Mouse (Mus musculus) brown adipose tissue, adult 24 weeks (tissue): ENCODE results near the gene Pcif1. TPM values are rescaled to one million over a fixed set of nuclear protein-coding genes. Genes with fewer than 3 reads are reported as not detected.

Experiments used
- H3K27ac ChIP-seq: fragments of 200-500 bp; replicated peaks from 2 replicates; pipeline ENCODE4 v1.5.1; 2012; ENCODE audit warnings: low read depth, mild to moderate bottlenecking, low read length
- H3K4me1 ChIP-seq: fragments of 200-500 bp; 2 replicates; pipeline ENCODE4 v1.6.1; 2012; ENCODE audit warnings: low read length, mixed read lengths; ENCODE audit not compliant: control insufficient read depth, insufficient read depth, insufficient read length
- H3K4me3 ChIP-seq: fragments of 200-500 bp; 2 replicates; pipeline ENCODE4 v1.5.1; 2012; ENCODE audit warnings: low read depth, mild to moderate bottlenecking, low read length, moderate library complexity; ENCODE audit not compliant: insufficient read depth
- polyA plus RNA-seq: library from polyadenylated mRNA; stranded (reverse); fragments of >200 nt; gene quantifications from 2 replicates; pipeline ENCODE4 v1.2.4, GENCODE M21; 2012; ENCODE audit not compliant: missing spikeins, insufficient read depth, insufficient read length

Pcif1 gene
- polyA plus RNA-seq, 1 experiment = 25.6 TPM

DNA sequence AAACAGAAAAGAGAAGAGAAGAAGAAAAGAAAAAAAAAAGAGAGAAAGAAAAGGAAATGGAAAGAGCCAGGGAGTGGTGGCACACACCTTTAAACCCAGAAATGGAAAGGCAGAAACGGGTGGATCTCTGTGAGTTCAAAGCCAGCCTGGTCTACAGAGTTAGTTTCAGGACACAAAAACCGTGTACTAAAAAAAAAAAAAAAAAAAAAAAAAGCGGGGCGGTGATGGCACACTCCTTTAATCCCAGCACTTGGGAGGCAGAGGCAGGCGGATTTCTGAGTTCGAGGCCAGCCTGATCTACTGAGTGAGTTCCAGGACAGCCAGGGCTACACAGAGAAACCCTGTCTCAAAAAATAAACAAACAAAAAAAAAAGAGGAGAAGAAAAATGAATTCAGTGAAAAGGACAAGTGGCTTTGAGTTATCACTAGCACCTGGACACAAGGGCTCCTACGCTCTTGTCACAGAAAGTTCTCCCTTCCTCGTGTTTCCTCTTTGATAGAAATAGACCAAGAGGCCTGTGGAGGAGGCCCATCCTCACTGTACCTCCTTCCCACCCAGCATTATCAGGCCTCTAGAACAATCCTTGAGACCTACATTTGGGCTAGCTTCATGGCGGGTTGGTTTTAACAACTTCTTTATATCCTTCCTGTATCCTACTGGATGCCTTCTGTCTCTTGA, 33.8 kb downstream of the Pcif1 start:
- Histone ChIP-seq H3K27ac (0 out of 2 replicates have a peak overlapping the region, but pooled peaks have one; percentile 3), H3K4me1 (peaks cover 13% of the 10 kb centered on the region), H3K4me3 (no peak overlapping the region)

DNA sequence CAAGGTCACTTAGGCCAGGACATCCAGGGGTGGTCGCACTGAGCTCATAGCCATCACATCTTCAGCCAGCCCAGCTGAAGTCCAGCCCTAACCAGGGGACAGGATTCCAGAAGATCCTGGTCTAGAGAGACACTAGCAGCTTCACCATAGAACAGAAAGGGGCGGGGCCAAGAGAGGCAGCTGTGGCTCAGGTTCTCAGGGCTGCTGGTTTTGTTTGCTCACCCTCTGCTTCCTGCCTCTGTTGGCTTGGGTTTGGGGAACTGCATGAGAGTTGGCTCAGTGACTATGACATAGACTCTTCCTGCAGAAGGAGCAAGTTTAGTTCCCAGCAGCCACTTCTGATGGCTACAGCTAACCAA, 34.3 kb downstream of the Pcif1 start:
- Histone ChIP-seq H3K4me3 (no peak overlapping the region), H3K27ac (0 out of 2 replicates have a peak overlapping the region, but pooled peaks have one; percentile 3), H3K4me1 (peaks cover 13% of the 10 kb centered on the region)

DNA sequence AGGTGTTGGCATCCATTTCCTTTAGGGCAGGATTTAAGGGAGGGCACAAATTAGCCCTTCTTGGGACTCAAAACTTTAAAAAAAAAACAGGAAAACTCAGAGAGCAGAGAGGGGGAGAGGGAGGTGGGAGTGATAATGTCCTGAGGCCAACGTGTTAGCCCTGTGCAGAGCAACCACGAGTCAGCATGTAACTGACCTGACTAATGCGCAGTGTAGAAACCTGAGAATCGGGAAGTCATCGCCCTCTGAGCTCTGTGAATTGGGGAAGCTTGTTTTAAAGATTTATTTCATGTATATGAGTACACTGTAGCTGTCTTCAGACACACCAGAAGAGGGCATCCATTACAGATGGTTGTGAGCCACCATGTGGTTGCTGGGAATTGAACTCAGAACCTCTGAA, 37.7 kb downstream of the Pcif1 start:
- Histone ChIP-seq H3K4me3 (no peak overlapping the region), H3K27ac (no peak overlapping the region), H3K4me1 (peaks cover 5% of the 10 kb centered on the region; the same call in 1 of the 2 replicates)

DNA sequence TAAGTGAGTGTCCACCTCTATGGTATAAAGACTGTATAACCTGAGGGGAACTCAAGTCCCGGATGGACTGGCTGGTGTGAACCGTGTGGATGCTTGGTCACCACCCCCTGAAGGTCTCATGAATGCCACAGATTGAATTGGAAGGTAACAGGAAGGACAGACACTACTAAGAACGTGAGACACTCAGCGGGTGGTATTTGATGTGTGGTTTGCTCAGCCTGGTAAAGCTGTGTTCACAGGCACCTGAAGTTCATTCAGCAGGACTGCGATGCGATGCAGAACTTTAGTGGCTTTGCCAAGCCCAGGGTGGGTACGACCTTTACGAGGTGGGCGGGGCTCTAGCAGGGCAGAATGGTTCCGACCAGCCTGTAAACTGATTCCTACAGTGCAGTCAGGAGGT, 38.3 kb downstream of the Pcif1 start:
- Histone ChIP-seq H3K27ac (no peak overlapping the region), H3K4me3 (no peak overlapping the region), H3K4me1 (peaks cover 2% of the 10 kb centered on the region; the same call in 1 of the 2 replicates)

DNA sequence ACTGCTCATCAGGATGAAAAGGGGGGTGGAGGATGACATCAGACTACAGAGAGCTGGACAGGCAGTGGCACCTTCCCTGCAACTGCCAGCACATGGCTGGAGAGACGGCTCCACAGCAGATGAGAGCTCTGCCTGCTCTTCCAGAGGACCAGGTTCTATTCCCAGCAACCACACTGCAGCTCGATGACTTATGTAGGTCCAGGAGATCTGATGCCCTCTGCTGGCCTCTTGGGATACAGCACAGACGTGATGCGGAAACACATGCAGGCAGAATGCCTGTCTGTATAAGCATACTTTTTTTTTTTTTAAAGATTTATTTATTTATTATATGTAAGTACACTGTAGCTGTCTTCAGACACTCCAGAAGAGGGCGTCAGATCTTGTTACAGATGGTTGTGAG, 39.2 kb downstream of the Pcif1 start:
- Histone ChIP-seq H3K4me1 (no peaks in the 10 kb centered on the region), H3K4me3 (no peak overlapping the region), H3K27ac (no peak overlapping the region)

DNA sequence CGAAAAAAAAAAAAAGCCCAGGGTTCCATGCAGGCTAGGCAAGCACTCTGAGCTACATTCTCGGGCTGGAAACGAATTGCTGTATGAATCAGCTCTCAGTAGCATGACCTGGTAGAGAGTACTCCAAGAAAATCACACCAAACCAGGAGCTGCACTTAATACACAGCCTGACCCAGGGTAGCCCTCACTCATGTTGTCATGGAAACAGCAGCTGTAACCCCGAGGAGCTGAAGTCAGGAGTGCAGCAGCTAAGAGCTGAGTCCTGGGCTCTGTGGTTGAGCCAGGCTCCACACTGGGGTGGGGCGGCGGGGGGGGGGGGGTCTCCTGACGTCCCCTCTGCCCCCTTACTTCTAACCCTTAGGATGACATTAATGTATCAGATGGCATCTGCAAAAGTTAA, 42.9 kb downstream of the Pcif1 start:
- Histone ChIP-seq H3K4me3 (no peak overlapping the region), H3K4me1 (no peaks in the 10 kb centered on the region), H3K27ac (no peak overlapping the region)

DNA sequence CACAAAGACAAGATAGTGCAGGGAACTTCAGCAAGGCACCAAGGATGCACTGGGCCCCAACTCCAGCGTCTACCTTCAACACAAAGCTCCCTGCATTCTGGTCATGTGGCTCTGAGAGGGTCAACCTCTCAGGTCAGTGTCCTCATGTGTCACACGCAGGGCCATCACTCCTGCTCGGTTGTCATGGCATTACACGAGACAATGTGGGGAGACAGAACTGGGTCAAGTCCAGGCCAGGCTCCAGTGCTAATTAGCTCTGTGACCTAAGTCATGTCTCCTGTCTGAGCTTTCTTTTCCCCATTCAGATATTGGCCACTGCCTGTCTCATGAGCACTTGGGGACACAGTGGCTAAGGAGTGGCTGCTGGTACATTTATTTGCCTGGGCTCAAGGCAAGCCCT, 44.2 kb downstream of the Pcif1 start:
- no peaks in the 10 kb centered on the region for H3K4me1 ChIP-seq
- H3K4me3 ChIP-seq = no peak overlapping the region
- H3K27ac ChIP-seq = no peak overlapping the region

DNA sequence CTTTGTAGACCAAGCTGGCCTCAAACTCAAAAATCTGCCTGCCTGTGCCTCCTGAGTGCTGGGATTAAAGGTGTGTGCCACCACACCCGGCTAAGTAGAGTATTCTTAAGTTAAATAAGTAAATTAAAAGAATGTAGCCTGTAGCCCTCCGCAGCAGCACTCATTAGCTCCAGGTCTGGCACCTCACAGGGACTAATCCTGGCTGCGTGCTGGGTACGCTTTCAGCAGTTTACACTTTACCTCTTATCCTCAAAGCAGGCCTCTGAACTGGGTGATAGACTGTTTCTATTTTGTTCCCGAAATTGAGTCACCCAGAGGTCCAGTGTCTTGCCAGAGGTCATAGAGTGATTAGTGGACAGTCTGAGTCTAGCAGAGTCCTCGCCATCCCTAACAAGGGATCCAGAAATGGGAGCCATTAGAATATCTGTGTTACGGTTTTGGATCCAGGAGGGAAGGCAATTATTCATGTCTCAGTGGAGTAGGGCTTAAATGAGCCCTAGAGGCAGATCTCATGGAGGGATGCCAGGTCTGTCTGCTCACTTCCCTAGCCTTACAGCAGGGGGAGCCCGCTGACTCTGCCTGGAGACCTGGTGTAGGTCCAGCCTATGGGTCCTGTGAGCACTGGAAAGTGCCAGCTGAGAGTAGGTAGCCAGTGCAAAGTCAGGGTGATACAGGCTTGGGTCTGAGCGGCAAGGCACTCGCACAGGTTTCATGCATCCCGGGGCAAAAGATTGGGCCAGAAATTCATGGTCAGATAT, 45.2 kb downstream of the Pcif1 start:
- H3K4me3 ChIP-seq = no peak overlapping the region
- no peak overlapping the region for H3K27ac ChIP-seq
- no peaks in the 10 kb centered on the region for H3K4me1 ChIP-seq

DNA sequence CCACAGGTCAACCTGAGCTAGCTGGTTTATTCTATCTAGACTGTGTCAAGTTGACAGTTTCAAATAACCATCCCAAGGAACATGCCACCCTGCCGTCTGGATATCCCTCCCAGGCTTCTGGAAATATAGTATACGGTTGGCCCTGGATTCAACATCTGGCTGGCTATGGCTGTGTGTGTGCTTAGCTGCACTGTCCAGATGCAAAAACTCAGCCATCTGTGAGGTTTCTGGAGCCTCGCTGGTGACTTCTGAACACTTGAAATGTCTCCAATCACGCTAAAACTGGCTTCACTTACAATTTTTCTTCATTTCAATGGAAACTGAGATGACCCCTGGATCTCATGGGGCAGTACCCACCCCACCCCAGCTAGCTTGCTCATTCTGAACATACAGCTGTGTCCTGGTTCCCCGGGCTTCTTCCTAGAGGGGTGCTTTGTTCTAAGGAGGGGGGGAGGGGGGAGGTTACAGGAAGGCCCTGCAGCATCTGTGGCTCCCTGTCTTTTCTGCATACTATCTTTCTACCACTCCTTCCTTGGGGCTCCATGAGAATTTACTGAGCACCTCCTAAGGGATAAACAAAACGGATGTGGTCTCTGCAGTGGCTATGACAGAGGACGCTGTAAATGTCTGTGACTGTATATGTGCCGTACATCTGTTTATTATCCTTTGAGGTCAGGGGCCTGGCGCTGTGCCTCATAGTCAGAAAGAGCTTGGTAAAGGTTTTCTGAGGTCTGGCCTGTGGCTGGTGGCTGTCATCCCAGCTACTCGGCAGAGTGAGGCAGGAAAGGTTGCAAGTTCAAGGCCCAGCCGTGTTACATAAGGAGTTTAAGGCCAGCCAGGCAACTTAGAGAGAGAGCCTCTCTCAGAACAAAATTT, 51.8 kb downstream of the Pcif1 start:
- H3K4me3 ChIP-seq = no peak overlapping the region
- H3K4me1 ChIP-seq = no peaks in the 10 kb centered on the region
- H3K27ac ChIP-seq = no peak overlapping the region

DNA sequence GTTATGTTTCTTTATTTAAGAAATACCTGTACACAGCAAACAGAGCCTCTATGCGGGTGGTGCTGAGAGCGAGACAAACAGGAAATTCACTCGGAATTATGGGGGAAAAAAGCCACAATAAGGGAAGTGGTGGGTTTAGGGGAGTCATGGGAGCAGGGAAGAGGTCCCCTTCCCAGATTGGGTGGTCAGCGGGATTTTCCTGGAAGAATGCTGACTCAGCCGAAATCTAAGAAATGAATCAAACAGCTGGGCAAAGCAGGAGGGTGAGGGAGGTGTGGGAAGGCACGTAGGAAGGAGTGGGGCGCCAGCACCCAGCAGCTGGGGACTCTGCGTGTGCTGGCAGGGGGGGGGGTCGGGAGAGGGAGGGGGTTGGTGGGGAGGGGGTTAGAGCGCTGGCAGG, 54.4 kb downstream of the Pcif1 start:
- H3K4me1 ChIP-seq = no peaks in the 10 kb centered on the region
- H3K27ac ChIP-seq = no peak overlapping the region
- H3K4me3 ChIP-seq = no peak overlapping the region

DNA sequence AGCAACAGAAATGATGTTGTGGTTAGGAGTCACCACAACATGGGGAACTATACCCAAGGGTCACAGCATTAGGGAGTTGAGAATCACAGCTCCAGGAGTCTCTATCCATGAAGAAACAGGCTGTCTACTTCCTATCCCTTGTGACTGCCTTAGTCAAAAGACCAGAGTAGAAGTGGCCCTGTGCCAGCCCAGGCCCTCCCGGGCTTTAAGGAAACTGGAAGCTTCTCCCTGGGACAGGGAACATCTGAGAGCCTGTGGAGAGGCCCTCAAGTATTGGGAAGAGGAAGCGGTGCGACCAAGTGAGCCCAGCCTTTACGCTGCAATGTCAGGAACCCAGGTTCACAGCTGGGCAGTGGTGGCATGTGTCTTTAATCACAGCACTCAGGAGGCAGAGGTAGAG, 56.9 kb downstream of the Pcif1 start:
- H3K4me1 ChIP-seq = no peaks in the 10 kb centered on the region
- H3K27ac ChIP-seq = no peak overlapping the region
- no peak overlapping the region for H3K4me3 ChIP-seq

DNA sequence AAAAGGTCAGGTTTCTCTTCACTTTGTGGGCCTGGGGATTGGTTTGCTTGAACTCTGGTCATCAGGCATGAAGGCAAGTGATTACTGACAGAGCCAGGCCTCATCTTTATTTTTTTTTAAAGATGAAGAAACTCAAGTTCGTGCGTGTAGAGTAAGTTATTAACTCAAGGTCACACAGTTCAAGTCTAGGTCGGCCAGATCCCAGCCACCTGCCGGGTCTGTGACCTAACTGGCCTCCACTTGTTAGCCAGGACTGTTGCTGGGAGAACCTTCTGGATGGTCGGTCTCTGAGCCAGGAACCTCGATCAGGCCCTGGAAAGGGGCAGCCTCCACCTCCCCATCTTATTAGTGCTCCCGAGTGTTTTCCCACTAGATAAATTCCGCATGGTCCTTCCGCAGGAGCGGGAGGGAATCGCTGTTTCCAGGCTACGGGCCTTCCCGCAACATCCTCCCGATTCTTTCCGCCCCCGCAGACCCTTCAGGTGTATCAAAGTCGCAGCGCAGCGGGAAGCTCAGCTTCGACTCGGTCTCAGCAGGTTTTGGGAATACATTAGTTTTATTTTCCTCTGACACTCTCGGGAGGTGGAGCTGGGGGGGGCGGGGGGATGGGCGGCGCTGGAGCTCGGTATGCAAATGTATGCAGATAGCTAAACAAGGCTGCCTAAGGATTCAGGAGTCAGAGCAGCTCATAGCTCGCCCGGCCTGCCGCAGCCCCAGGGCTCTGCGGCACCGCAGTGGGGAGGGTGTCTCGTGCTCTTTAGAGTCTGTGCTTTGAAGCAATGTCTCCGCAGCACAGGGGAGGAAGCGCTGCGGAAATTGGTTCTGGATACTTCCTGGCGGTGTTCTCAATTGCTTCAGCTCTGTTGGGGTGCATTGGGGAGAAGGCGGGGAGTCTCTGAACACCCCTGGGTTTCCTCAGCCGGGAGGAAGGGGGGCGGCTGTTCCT, 59.3 kb downstream of the Pcif1 start:
- Histone ChIP-seq H3K4me3 (peak overlapping the region; percentile 49), H3K27ac (no peak overlapping the region), H3K4me1 (no peaks in the 10 kb centered on the region; the same call in 1 of the 2 replicates)

DNA sequence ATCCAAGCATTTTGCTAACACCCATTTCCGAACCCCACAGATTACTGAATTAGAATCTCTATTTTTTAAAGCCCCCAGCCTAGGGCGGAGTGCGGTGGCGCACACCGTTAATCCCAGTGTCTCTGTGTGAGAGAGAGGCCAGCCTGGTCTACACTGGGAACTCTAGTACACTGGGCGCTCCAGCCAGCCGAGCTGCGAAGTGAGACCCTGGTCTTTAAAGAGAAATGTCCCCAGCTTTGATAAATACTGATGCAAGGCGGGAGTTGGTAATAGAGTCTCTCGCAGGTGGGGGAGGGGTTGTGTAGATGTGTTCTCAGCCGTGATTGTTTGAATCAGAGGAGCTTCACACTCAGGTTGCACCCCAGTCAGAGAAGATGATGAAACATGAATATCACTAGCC, 60.0 kb downstream of the Pcif1 start:
- Histone ChIP-seq H3K27ac (no peak overlapping the region), H3K4me3 (peak overlapping the region; percentile 49), H3K4me1 (no peaks in the 10 kb centered on the region; the same call in 1 of the 2 replicates)

DNA sequence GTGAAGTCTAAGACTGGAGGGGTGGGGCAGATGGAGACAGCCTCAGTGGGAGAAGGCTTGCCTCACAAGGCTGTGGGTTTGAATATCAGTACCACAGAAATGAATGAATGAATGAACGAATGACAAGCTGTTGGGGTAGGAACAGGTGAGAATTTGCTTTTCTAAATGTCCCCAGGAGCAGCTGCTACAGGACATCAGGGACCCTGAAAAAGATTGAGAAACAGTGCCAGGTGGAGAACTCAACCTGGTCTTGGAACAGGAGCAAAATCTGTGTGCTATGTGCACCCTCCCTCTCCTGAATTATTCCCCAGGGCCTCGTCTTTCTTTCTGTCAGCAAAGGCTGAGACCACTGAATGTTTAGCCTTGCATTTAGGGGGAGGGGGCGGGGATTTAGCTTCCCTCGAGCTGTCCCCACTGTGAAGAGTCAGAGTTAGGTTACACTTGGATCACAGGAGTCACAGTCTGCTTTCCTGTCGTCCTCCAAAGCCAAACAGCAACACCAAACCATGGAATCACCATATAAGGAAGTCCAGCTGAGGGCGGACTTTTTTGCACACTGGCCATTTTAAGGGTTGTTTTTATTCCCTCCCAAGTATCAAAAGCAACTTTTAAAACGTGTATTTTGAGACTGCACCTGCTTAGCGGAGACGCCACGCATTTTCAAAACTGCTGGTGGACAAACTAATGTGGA, 61.2 kb downstream of the Pcif1 start, which contains the start of gene Mmp9:
TSS of gene Mmp9 (plus strand) at position 641 of the 691 bp plus-strand sequence.
- no peaks in the 10 kb centered on the region; the same call in 1 of the 2 replicates for H3K4me1 ChIP-seq

More for the DNA sequence above, 61.2 kb downstream of the Pcif1 start, which contains the start of gene Mmp9:
- Histone ChIP-seq H3K4me3 (no peak within 1 kb of the TSS), H3K27ac (no peak within 1 kb of the TSS)
